Mouse (Mus musculus) C2C12 (cell line): ENCODE results near the gene Tcaf3. TPM values are rescaled to one million over a fixed set of nuclear protein-coding genes. Genes with fewer than 3 reads are reported as not detected.

ENCODE experiments used
- H3K27me3 ChIP-seq: one replicate; pipeline ENCODE4 v1.6.1; 2011; ENCODE audit not compliant: control insufficient read depth, insufficient read depth, insufficient read length
- H3K36me3 ChIP-seq: one replicate; pipeline ENCODE4 v1.6.1; 2011; ENCODE audit not compliant: control insufficient read depth, insufficient read depth
- H3K4me3 ChIP-seq: one replicate; pipeline ENCODE4 v1.5.1; 2011; ENCODE audit warnings: mild to moderate bottlenecking, control low read depth; ENCODE audit not compliant: poor library complexity, insufficient read depth, severe bottlenecking
- H3K79me2 ChIP-seq: one replicate; pipeline ENCODE4 v1.6.1; 2011; ENCODE audit not compliant: control insufficient read depth, insufficient read depth
- H3K79me3 ChIP-seq: one replicate; pipeline ENCODE4 v1.6.1; 2011; ENCODE audit warnings: low read depth, control low read depth
- H3ac ChIP-seq: one replicate; pipeline ENCODE3; 2011; ENCODE audit warnings: low read depth; ENCODE audit not compliant: control insufficient read depth, insufficient read length
- CEBPB ChIP-seq: IDR thresholded peaks from one replicate; pipeline ENCODE4 v1.6.1; 2011; ENCODE audit warnings: low read depth, mild to moderate bottlenecking, control low read depth, moderate library complexity
- CTCF ChIP-seq: IDR thresholded peaks from one replicate; pipeline ENCODE4 v1.5.1; 2011; ENCODE audit not compliant: control insufficient read depth, insufficient read depth, insufficient read length
- FOSL1 ChIP-seq: IDR thresholded peaks from one replicate; pipeline ENCODE4 v1.8.0; 2011; ENCODE audit warnings: mild to moderate bottlenecking, low read length; ENCODE audit not compliant: poor library complexity, insufficient read depth, severe bottlenecking
- MAX ChIP-seq: IDR thresholded peaks from one replicate; pipeline ENCODE4 v1.6.1; 2011; ENCODE audit warnings: mild to moderate bottlenecking, control low read depth
- MYOD1 ChIP-seq: IDR thresholded peaks from one replicate; pipeline ENCODE4 v1.6.1; 2011; ENCODE audit warnings: low read depth; ENCODE audit not compliant: control insufficient read depth, insufficient read length
- MYOG ChIP-seq: IDR thresholded peaks from one replicate; pipeline ENCODE4 v1.6.1; 2011; ENCODE audit not compliant: control insufficient read depth, insufficient read length; ENCODE audit errors: extremely low read depth
- USF1 ChIP-seq: IDR thresholded peaks from one replicate; pipeline ENCODE4 v1.6.1; 2011; ENCODE audit warnings: low read depth, mild to moderate bottlenecking, control low read depth, moderate library complexity
- polyA plus RNA-seq: library from polyadenylated mRNA; unstranded; fragments of >200 nt; fragmentation: generic; extraction: Trizol; gene quantifications from one replicate; pipeline ENCODE4 v1.2.1, GENCODE M21; 2012; ENCODE audit warnings: missing spikeins

The Tcaf3 gene
- polyA plus RNA-seq, 1 experiment = not detected

- TF ChIP-seq MYOD1 (no peak), CTCF (no peak), FOSL1 (no peak), USF1 (no peak), MYOG (no peak), MAX (no peak), CEBPB (no peak)
- Histone ChIP-seq H3K27me3 (no peaks in the 10 kb centered on the region), H3K4me3 (no peak overlapping the region), H3K79me3 (no peaks in the 10 kb centered on the region), H3ac (no peak overlapping the region), H3K79me2 (no peaks in the 10 kb centered on the region), H3K36me3 (no peaks in the 10 kb centered on the region)
Observed at GRCm38 (mm10) chr6:42539711-42540110, 57.8 kb downstream of the Tcaf3 start.

Other genes with a start within 250 kb of the Tcaf3 start
- 694 TPM for gene Zyx, start 248.1 kb downstream of the Tcaf3 start, polyA plus RNA-seq
- gene Epha1, start 224.4 kb downstream of the Tcaf3 start, polyA plus RNA-seq = 8.4 TPM
- gene Tas2r143, start 197.5 kb downstream of the Tcaf3 start, polyA plus RNA-seq = not detected
- gene Tas2r135, start 192.3 kb downstream of the Tcaf3 start, polyA plus RNA-seq = not detected
- gene Tas2r126, start 163.2 kb downstream of the Tcaf3 start, polyA plus RNA-seq = not detected
- not detected for gene Olfr458, start 132.5 kb downstream of the Tcaf3 start, polyA plus RNA-seq
- not detected for gene Olfr457, start 121.4 kb downstream of the Tcaf3 start, polyA plus RNA-seq
- 0.06 TPM for gene Olfr456, start 110.5 kb downstream of the Tcaf3 start, polyA plus RNA-seq
- gene Olfr455, start 50.1 kb downstream of the Tcaf3 start, polyA plus RNA-seq = 0.01 TPM
- 4.3 TPM for gene Tcaf2, start 47.6 kb upstream of the Tcaf3 start, polyA plus RNA-seq
- gene Tcaf1, start 112.4 kb upstream of the Tcaf3 start, polyA plus RNA-seq = 19.3 TPM
- not detected for gene Olfr453, start 141.7 kb upstream of the Tcaf3 start, polyA plus RNA-seq
- not detected for gene Olfr38, start 158.7 kb upstream of the Tcaf3 start, polyA plus RNA-seq
- not detected for gene Olfr452, start 187.4 kb upstream of the Tcaf3 start, polyA plus RNA-seq
- not detected for gene Olfr450, start 214.2 kb upstream of the Tcaf3 start, polyA plus RNA-seq
- gene Olfr449, start 236.7 kb upstream of the Tcaf3 start, polyA plus RNA-seq = not detected